Mouse (Mus musculus) heart, embryonic 16.5 days (tissue): ENCODE measurements at regions not wholly inside any gene's neighbourhood (a gene's known extent, or its start where the extent isn't known, plus 50 kb on each side); places are given as distances from the start of the nearest gene placed in this dataset.
A peak's percentile ranks its signal among the peaks of the same experiment; 100 is the strongest.

Experiments
- ATAC-seq: fragments of 200-750 bp; cut with Nextera tagmentation; replicated peaks from 2 replicates; pipeline ENCODE4 v1.8.0; 2017; ENCODE audit warnings: moderate number of reproducible peaks; ENCODE audit not compliant: insufficient read depth, low FRiP score; ENCODE audit errors: extremely low read depth
- H3K27ac ChIP-seq: fragments of 300-500 bp; sonication (generic); 2 replicates; pipeline ENCODE4 v1.5.1; 2014; ENCODE audit warnings: mild to moderate bottlenecking, low read length, control low read depth, moderate library complexity
- H3K27me3 ChIP-seq: fragments of 300-500 bp; sonication (generic); 2 replicates; pipeline ENCODE4 v1.6.1; 2014; ENCODE audit warnings: low read length, mixed read lengths; ENCODE audit not compliant: control insufficient read depth, insufficient read depth
- H3K36me3 ChIP-seq: fragments of 300-500 bp; sonication (generic); 2 replicates; pipeline ENCODE4 v1.6.1; 2014; ENCODE audit not compliant: control insufficient read depth, insufficient read depth
- H3K4me1 ChIP-seq: fragments of 300-500 bp; sonication (generic); 2 replicates; pipeline ENCODE4 v1.6.1; 2014; ENCODE audit warnings: low read length, mixed read lengths; ENCODE audit not compliant: control insufficient read depth, insufficient read depth
- H3K4me2 ChIP-seq: fragments of 300-500 bp; sonication (generic); 2 replicates; pipeline ENCODE4 v1.6.1; 2014; ENCODE audit warnings: low read depth, mild to moderate bottlenecking, control low read depth, low read length
- H3K4me3 ChIP-seq: fragments of 300-500 bp; sonication (generic); 2 replicates; pipeline ENCODE4 v1.5.1; 2014; ENCODE audit warnings: mild to moderate bottlenecking, control low read depth, low read length
- H3K9ac ChIP-seq: fragments of 300-500 bp; sonication (generic); 2 replicates; pipeline ENCODE4 v1.6.1; 2014; ENCODE audit warnings: low read length, control low read depth
- H3K9me3 ChIP-seq: fragments of 300-500 bp; sonication (generic); replicated peaks from 2 replicates; pipeline ENCODE4 v1.6.1; 2016; ENCODE audit warnings: low read length; ENCODE audit not compliant: control insufficient read depth
- WGBS: fragments of 180-500 bp; shearing (Covaris S2); extraction: QIAGEN DNeasy Blood & Tissue Kit; methylation state at CpG from one replicate; pipeline ENCODE4 v1.1.7; 2014; 5-methylcytosine and 5-hydroxymethylcytosine counted together

GRCm38 (mm10) chr16:78221781-78222180 lies 79.5 kb upstream of the Cxadr start:
- WGBS: 69% methylated on average over 1 of the region's 1 CpGs
- no peaks in the 10 kb centered on the region for H3K9me3 ChIP-seq
- no peaks in the 10 kb centered on the region for H3K36me3 ChIP-seq
- H3K4me1 ChIP-seq: peaks cover 9% of the 10 kb centered on the region; the same call in 1 of the 2 replicates
- no peaks in the 10 kb centered on the region for H3K27me3 ChIP-seq
- no peak overlapping the region for H3K4me2 ChIP-seq
- ATAC-seq: no peak
- H3K9ac ChIP-seq: no peak overlapping the region
- no peak overlapping the region for H3K27ac ChIP-seq
- no peak overlapping the region for H3K4me3 ChIP-seq

- no peaks in the 10 kb centered on the region for H3K36me3 ChIP-seq
- peak overlapping the region; percentile 22 for H3K27ac ChIP-seq
- no peak for ATAC-seq
- no peaks in the 10 kb centered on the region for H3K27me3 ChIP-seq
- H3K9me3 ChIP-seq: no peaks in the 10 kb centered on the region
- H3K4me2 ChIP-seq: peak overlapping the region; percentile 57
- no peak overlapping the region for H3K4me3 ChIP-seq
- WGBS: 46% methylated on average over 6 of the region's 6 CpGs
- peaks cover 10% of the 10 kb centered on the region; the same call in 1 of the 2 replicates for H3K4me1 ChIP-seq
- H3K9ac ChIP-seq: no peak overlapping the region
Measured at GRCm38 (mm10) chr16:78217633-78218032, 83.7 kb upstream of the Cxadr start.

GRCm38 (mm10) chr16:78216752-78217351 lies 84.4 kb upstream of the Cxadr start:
- H3K9me3 ChIP-seq: no peaks in the 10 kb centered on the region
- H3K4me3 ChIP-seq: peak overlapping the region; percentile 36
- H3K9ac ChIP-seq: 0 out of 2 replicates have a peak overlapping the region, but pooled peaks have one; percentile 34
- ATAC-seq: 0 out of 2 replicates have a peak, but pooled peaks have one; percentile 72
- peaks cover 10% of the 10 kb centered on the region; the same call in 1 of the 2 replicates for H3K4me1 ChIP-seq
- H3K36me3 ChIP-seq: no peaks in the 10 kb centered on the region
- peak overlapping the region; percentile 31; the same call in 1 of the 2 replicates for H3K27ac ChIP-seq
- H3K4me2 ChIP-seq: peak overlapping the region; percentile 57
- 24% methylated on average over 9 of the region's 9 CpGs for WGBS
- no peaks in the 10 kb centered on the region for H3K27me3 ChIP-seq

- Histone ChIP-seq H3K36me3 (no peaks in the 10 kb centered on the region), H3K4me3 (no peak overlapping the region), H3K4me1 (peaks cover under 1% of the 10 kb centered on the region; the same call in 1 of the 2 replicates), H3K9me3 (no peaks in the 10 kb centered on the region), H3K9ac (no peak overlapping the region), H3K27me3 (no peaks in the 10 kb centered on the region), H3K27ac (no peak overlapping the region), H3K4me2 (no peak overlapping the region)
- WGBS: 75% methylated on average over 8 of the region's 8 CpGs
- ATAC-seq: no peak
Measured at GRCm38 (mm10) chr16:78211687-78212086, 89.6 kb upstream of the Cxadr start.

- Histone ChIP-seq H3K4me3 (no peak overlapping the region), H3K9ac (no peak overlapping the region), H3K4me2 (no peak overlapping the region), H3K27me3 (no peaks in the 10 kb centered on the region), H3K9me3 (no peaks in the 10 kb centered on the region), H3K4me1 (no peaks in the 10 kb centered on the region), H3K36me3 (no peaks in the 10 kb centered on the region), H3K27ac (no peak overlapping the region)
- ATAC-seq: no peak
- WGBS: 75% methylated on average over 5 of the region's 5 CpGs
Measured at GRCm38 (mm10) chr16:78208321-78208720, 93.0 kb upstream of the Cxadr start.

- Histone ChIP-seq H3K4me3 (no peak overlapping the region), H3K27ac (no peak overlapping the region), H3K27me3 (no peaks in the 10 kb centered on the region), H3K36me3 (no peaks in the 10 kb centered on the region), H3K9me3 (no peaks in the 10 kb centered on the region), H3K9ac (no peak overlapping the region), H3K4me2 (no peak overlapping the region), H3K4me1 (no peaks in the 10 kb centered on the region)
- WGBS: 66% methylated on average over 9 of the region's 9 CpGs
- no peak for ATAC-seq
Measured at GRCm38 (mm10) chr16:78204332-78204731, 97.0 kb upstream of the Cxadr start.

GRCm38 (mm10) chr16:78200044-78200830 lies 101.1 kb upstream of the Cxadr start:
- Histone ChIP-seq H3K9me3 (no peaks in the 10 kb centered on the region), H3K4me2 (no peak overlapping the region), H3K4me3 (no peak overlapping the region), H3K36me3 (no peaks in the 10 kb centered on the region), H3K9ac (no peak overlapping the region), H3K4me1 (no peaks in the 10 kb centered on the region), H3K27me3 (no peaks in the 10 kb centered on the region), H3K27ac (no peak overlapping the region)
- WGBS: 67% methylated on average over 12 of the region's 12 CpGs
- ATAC-seq: no peak

GRCm38 (mm10) chr16:78199252-78199651 lies 102.0 kb upstream of the Cxadr start:
- H3K27me3 ChIP-seq: no peaks in the 10 kb centered on the region
- no peaks in the 10 kb centered on the region for H3K9me3 ChIP-seq
- no peak overlapping the region for H3K4me3 ChIP-seq
- ATAC-seq: peak; percentile 50; the same call in 1 of the 2 replicates
- H3K9ac ChIP-seq: no peak overlapping the region
- 64% methylated on average over 10 of the region's 10 CpGs for WGBS
- H3K27ac ChIP-seq: no peak overlapping the region
- H3K4me1 ChIP-seq: no peaks in the 10 kb centered on the region
- H3K36me3 ChIP-seq: no peaks in the 10 kb centered on the region
- peak overlapping the region; percentile 55 for H3K4me2 ChIP-seq

GRCm38 (mm10) chr16:78198642-78199121 lies 102.6 kb upstream of the Cxadr start:
- no peaks in the 10 kb centered on the region for H3K36me3 ChIP-seq
- H3K27ac ChIP-seq: no peak overlapping the region
- peak overlapping the region; percentile 55 for H3K4me2 ChIP-seq
- WGBS: 5% methylated on average over 16 of the region's 16 CpGs
- no peak overlapping the region; the same call in 1 of the 2 replicates for H3K4me3 ChIP-seq
- ATAC-seq: peak; percentile 46
- no peaks in the 10 kb centered on the region for H3K4me1 ChIP-seq
- H3K9me3 ChIP-seq: no peaks in the 10 kb centered on the region
- no peak overlapping the region for H3K9ac ChIP-seq
- no peaks in the 10 kb centered on the region for H3K27me3 ChIP-seq
